Mouse (Mus musculus): ENCODE data around the gene Lrsam1.
A peak's percentile ranks its signal among the peaks of the same experiment; 100 is the strongest.

Gene Lrsam1

DNA sequence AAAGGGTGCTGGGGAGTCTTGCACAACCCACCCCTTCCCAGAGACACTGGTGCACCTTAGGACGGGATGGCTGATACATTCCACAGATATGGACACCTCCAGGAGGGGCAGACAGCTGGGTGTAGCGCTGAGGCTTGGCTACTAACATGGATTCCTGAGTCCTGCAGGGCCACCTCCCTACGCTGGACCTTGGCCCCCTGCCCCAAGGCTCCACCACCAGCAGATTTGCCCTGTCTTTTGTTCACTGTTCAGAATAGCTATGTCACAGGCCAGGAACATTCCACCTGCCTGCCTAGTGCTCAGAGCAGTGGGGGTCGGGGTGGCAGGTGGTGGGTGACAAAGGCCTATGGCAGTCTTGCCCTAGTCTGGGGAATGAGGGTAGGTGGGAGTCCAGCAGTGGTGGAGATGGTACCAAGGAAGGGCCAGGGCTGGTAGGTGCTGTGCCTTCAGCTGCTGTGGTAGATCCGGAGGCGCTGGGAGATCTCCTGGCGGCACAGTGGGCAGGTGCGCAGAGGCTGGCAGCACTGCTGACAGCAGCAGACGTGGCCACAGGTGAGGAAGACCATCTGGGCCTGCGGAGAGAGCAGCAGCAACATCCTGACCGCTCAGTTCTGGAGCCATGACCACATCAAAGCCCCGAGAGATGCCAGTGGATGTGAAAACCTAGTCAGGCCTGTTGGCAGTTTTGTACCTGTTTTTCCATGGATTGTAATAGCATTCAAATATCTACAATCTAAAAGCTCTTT is 34.9 kb downstream of the Lrsam1 start:
- DNase-seq (ENCODE audit: low read depth, low spot score): no peak

- peak; percentile 68 for DNase-seq (ENCODE audit: low read depth, low spot score)
Observed at GRCm38 (mm10) chr2:32924306-32924844, 37.0 kb downstream of the Lrsam1 start.

- DNase-seq (ENCODE audit: low read depth, low spot score): no peak
Observed at GRCm38 (mm10) chr2:32923551-32924250, 37.7 kb downstream of the Lrsam1 start.

- no peak for DNase-seq (ENCODE audit: low read depth, low spot score)
Observed at GRCm38 (mm10) chr2:32922564-32922963, 38.9 kb downstream of the Lrsam1 start.

DNA sequence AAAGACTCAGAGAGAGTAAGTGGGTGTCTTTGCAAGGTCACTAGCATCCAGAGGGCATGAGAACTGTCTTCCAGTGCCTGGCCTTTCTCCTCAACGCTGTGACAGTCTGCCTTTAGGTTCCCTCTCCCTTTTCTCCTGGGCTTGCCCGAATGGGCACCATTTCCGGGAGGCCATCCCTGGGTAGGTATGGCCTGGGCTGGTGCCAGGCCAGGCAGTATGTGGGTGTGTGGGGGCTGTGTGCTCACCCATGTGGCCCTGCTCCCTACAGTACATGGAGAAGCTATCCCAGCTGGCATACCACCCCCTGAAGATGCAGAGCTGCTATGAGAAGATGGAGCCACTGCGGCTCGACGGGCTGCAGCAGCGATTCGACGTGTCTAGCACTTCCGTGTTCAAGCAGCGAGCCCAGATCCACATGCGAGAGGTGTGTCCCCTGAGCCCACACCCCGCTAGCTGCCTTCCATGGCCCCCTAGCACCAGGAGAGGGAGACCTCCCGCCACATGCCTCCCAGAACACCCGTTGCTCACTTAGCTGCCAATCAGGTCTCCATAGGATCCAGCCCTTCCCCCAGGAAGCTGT is 39.5 kb downstream of the Lrsam1 start:
- no peak for DNase-seq (ENCODE audit: low read depth, low spot score)

GRCm38 (mm10) chr2:32921235-32921634 is 40.2 kb downstream of the Lrsam1 start:
- DNase-seq (ENCODE audit: low read depth, low spot score): no peak

DNA sequence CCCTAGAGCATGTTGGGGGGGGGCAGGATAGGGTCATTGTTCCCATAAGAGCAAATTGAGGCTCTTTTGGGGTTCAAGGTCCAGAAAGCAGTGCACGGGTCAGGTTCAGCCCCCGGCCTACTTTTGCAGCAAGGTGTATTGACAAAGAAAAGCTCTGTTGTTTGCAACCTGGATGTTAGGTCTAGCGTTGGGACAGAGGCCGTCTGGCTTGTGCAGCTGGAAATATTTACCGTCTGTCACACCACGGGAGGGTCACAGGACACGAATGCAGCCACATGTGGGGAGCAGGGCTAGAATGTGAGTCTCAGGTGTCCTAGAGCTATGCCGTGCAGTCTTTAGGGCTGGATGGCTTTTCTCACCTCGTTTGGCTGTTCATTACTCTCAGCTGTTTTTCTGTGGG is 43.0 kb downstream of the Lrsam1 start:
- DNase-seq (ENCODE audit: low read depth, low spot score): no peak

DNA sequence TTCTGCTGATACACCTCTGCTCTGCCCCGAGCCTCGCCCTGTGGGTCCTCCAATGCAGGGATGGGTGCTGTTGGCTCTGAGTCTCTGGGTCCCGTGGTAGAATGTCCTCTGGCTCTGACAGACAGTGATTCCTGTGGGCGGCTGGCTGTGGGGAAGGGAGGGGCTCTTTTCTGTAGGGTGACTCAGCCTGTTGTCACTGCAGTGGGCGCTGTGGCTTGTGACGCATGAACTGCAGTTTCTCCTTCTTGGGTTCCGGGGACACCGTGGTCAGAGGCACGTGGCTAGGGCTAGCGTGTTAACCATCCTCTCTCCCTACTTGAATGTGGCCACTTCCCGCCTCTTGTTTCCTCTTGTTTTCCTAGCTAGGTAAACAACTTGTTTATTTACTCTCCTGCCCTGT is 43.9 kb downstream of the Lrsam1 start:
- no peak for DNase-seq (ENCODE audit: low read depth, low spot score)

- DNase-seq (ENCODE audit: low read depth, low spot score): no peak
Observed at GRCm38 (mm10) chr2:32914896-32915295, 46.5 kb downstream of the Lrsam1 start.

DNA sequence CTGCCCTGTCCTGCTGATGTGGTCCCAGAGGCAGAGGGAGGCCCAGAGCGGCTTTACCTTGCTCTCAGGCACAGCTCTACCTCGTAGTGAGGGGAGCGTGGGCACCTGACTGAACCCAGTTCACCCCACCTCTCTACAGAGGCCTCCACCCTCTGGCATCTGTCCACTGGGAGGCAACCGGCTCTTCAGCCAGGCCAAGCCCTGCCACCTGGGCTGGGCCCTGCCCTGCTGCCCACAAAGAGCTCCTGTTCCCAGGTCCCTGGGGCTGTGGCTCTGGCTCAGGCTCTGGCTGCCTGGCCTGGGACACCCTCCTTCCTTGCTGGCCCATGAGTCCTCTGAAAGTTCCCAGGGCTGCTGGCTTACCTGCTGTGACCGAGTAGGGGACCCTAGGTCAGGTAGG is 47.1 kb downstream of the Lrsam1 start:
- DNase-seq (ENCODE audit: low read depth, low spot score): no peak

GRCm38 (mm10) chr2:32912210-32912804 is 49.1 kb downstream of the Lrsam1 start:
- peak; percentile 93 for DNase-seq (ENCODE audit: low read depth, low spot score)

GRCm38 (mm10) chr2:32911639-32912182 is 49.7 kb downstream of the Lrsam1 start:
- DNase-seq (ENCODE audit: low read depth, low spot score): no peak

DNA sequence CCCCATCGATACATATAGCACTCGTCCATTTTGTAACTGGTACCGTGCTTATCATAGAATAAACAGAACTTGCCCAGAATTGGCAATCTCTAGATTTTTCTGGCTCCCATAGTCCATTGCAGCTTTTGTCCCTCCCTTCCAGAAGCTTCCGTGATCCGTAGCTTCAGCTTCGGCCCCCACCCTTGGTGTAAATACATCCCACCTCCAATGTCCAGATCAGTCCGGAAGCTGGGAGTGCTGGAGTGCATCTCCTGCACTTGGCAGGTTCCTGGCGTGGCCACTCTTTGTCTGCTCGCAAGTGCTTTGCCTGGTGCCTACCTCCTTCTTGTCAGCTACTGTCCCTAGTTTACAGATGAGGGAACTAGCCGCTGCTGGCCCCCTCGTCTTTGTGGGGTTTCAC is 52.6 kb downstream of the Lrsam1 start:
- DNase-seq (ENCODE audit: low read depth, low spot score): peak; percentile 73

- DNase-seq (ENCODE audit: low read depth, low spot score): peak; percentile 94
Observed at GRCm38 (mm10) chr2:32908272-32908671, 53.1 kb downstream of the Lrsam1 start.

- DNase-seq (ENCODE audit: low read depth, low spot score): no peak
Observed at GRCm38 (mm10) chr2:32907442-32907841, 54.0 kb downstream of the Lrsam1 start.

DNA sequence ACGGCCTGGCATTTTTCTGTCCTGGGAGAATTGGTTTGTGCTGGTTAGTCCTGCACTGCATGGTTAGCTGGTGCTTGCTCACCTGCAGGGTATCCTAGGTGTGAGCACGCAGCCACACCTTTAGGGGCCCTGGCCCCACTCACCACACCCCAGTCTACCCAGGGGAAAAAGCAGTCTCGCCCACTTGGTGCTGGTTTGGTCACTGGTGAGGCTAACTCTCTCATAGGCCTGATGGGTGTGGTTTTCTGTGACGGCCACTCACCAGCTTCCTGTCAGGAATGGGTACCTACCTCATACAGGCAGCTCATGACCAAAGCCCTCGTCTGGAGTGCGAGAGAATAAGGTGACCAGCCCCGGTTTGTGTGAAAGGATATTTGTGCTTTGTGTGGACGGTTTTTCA is 56.1 kb downstream of the Lrsam1 start:
- no peak for DNase-seq (ENCODE audit: low read depth, low spot score)

- no peak for DNase-seq (ENCODE audit: low read depth, low spot score)
Observed at GRCm38 (mm10) chr2:32904637-32905036, 56.8 kb downstream of the Lrsam1 start.

- no peak for DNase-seq (ENCODE audit: low read depth, low spot score)
Observed at GRCm38 (mm10) chr2:32903470-32903869, 57.9 kb downstream of the Lrsam1 start.

GRCm38 (mm10) chr2:32902126-32902525 is 59.3 kb downstream of the Lrsam1 start:
- no peak for DNase-seq (ENCODE audit: low read depth, low spot score)

DNA sequence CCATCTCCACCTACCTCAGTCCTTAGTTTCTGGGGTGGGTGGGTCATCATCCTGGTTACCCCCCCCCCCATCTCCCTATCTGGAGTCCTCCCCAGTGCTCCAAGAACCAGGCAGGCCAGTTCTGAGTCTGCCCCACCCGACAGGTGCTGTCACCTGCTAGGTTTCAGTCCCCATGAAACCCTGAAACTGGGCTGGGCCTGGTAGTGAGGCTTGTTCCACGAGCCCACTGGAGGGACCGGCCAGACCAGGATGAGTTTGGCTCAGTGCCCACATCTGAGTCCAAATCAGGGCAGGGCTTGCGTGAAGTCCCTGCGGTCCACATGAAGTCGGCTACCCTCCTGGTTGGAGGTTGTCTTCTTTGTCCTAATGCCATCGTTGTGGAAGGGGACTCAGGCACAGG is 62.4 kb downstream of the Lrsam1 start:
- no peak for DNase-seq (ENCODE audit: low read depth, low spot score)

DNA sequence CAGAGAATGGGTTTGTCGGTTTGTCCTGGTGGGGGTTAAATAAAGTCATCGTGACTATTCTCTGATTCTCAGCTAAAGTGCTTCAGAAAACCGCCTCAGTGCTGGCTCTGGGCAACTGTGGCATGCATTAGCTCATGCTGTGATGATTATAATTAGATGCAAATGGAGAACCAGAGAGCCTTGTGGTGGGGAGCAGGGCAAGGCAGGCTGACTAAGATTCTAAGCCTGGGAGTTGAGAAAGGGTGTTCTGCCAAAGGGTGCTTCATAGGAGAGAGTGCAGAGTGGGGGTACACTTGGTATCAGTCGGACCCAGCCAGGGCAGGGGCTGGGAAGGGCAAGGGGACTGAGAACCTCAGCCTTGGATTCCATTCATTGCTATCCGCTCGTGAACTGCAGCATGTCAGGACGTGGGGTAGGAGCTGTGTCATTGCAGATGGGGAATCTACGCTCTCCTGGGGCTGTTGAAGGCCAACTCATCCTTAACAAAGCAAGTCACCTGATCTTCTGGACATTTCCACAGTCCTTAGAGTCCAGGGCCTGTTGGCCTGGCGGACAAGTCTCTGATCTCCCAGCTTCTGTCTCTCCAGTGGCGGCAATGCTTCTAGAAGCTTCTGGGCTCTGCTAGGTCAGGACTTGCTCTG is 64.8 kb downstream of the Lrsam1 start:
- no peak for DNase-seq (ENCODE audit: low read depth, low spot score)

Measured in ES-CJ7 (cell line).